Mouse (Mus musculus) ZHBTc4 (cell line): Measurements from ENCODE around the gene Gm8246.
"Not testable (repeated sequence)": the region's sequence is repeated elsewhere in the genome, so short reads cannot be mapped to it uniquely, and the experiment has no call there.

Source experiments
- DNase-seq: peaks from one replicate; pipeline ENCODE4 v3.0.0-alpha.2; 2011; ENCODE audit warnings: low read depth, low spot score

Gm8246 gene

DNA sequence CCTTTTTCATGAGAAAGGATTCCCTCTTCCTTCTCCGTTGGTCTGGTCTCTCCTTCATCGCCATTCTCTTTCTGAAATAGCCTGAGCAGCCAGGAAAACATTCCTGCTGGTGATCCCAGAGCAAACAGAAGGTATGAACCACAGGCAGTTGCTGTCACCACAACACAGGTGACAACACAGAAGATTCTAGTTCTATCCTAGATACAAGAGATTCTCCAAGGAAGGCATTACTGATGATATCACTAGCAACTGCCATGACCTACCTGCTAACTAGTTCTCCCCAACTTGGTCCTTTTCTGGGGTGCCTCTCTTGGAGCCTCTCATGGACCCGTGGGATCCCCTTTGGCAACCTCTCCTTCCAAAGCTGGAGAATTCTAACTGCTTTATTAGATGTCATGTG, at the start of gene Gm8246:
Gm8246 (minus strand) TSS at position 101 of the 400 bp plus-strand sequence.
- DNase-seq, result not testable (repeated sequence)

DNA sequence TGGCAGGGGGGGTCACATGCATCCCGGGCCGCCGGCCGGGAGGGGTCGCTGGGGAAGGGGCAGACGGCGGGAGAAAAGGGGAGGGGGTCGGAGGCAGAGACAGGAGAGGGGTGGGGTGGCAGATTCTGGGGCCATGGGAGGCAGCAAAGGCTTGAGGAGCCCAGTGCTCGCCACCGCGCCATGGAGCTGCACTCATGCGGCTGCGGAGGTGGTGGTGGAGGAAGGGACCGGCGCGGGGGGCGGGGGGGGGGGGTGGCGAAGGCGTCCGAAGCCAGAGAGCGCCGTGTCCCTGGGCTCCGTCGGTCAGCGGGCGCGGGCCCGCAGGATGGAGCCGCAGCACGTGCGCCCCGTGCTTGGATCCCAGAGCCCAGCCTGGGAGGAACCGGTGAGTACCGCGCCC, 23.7 kb upstream of the Gm8246 start, which contains the start of gene Gm3488:
Gm3488 (plus strand) TSS at position 301 of the 400 bp plus-strand sequence.
- not testable (repeated sequence) for DNase-seq

DNA sequence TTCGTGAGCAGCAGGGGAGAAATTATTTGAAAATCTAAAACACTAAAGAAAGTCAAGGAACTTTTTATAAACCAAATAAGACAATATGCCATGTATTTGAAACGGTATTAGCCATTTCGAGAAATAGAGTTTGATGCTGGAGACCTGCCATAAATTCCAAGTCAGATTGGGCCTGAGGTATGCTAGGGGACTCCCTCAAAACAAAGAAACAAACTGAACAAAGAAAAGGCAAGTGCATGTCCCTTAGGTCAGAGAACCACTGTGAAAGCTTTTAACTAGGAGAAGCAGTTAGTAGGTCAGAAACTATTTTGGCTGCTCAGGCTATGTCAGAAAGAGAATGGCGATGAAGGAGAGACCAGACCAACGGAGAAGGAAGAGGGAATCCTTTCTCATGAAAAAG, 6.3 kb upstream of the Gm8246 start, which contains the start of gene Gm3187:
Gm3187 (plus strand) TSS at position 301 of the 400 bp plus-strand sequence.
- not testable (repeated sequence) for DNase-seq

DNA sequence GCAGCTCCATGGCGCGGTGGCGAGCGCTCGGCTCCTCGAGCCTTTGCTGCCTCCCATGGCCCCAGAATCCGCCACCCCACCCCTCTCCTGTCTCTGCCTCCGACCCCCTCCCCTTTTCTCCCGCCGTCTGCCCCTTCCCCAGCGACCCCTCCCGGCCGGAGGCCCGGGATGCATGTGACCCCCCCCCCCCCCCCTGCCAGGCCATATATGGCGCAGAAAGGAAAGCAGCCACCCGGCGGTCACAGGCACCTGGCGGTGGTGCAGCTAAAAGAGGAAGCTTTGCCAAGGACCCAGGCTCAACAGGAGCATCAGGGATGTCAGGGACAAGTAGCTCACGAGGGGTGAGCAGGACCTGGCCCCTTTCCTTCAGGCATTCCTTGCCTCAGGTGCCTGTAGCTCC, 17.2 kb downstream of the Gm8246 start:
- DNase-seq, result not testable (repeated sequence)

DNA sequence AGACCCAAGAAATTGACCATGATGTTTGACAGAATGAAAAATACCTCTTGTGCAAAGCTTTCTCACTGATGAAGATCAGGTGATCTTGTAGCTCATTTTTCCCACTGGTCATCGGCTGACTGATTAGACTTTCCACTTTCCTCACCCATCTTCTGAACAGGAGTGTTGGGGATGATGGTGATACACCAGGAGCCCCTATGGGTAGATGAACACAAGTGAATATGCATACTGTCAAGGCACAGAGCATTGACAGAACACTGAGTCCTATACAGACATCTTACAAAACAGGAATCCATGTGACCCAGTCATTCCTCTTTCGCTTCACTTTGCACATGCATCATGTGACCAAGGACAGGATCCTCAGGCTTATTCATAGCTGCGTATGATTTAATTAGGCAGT, 22.3 kb downstream of the Gm8246 start, which contains the start of gene Gm3194:
Gm3194 (minus strand) TSS at position 101 of the 400 bp plus-strand sequence.
- DNase-seq, result not testable (repeated sequence)
